Mouse (Mus musculus): Measurements from ENCODE around the gene Rad17.

Rad17 gene

DNA sequence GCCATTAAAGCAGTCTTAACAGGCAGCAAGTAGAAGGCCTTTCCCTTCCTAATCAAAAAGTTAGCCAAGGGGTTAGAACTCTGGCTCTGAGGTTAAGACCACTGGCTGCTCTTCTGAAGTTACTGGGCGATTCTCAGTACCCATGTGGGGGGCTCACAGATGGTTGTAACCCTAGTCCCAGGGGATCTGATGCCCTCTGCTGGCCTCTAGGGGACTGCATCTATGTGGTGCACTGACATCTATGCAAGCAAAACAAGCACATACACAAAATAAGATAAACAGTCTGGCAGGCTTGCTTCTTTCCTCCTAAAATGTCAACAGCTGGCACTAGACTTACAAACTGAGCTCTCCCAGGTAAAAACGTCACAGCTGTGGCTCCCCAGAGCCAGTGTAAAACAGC is 37.9 kb downstream of the Rad17 start:
- peak; percentile 19 for DNase-seq

DNA sequence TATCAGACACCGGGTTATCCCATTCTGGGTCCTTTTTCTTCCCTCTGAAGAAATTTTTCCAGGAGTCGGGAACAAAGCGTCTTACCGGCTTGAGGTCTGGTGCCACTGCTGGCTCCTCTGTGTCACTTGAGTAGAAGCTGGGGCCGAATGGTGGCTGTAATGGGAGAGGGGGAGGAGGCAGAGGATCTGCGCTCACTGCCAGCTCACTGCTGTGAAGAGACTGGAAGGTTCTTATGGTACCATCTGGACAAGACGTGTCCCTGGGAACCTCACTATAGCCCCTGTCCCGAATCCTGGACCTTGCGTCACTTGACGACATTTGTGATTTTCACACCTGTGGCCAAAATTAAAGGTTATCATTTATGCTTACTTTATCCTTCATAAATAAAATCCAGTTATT is 38.6 kb downstream of the Rad17 start:
- DNase-seq, result no peak

DNA sequence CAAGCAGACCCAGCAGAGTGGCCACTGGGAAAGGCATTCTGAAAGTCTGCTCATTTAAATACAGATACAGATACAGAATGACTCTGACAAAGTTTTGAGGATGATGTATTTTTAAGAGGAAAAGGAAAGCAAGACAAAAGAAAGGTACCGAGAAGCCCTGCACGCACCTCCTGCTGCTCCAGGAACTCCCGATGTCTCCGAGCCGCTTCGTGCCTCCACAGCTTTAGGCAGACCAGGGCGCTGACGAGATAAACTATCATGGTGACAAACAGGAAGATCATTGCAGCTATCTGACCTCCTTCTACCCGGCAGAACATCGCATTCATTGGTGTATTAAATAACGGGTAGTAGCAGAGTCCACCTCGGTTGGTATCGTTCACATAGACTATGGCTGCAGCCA is 39.6 kb downstream of the Rad17 start:
- no peak for DNase-seq

DNA sequence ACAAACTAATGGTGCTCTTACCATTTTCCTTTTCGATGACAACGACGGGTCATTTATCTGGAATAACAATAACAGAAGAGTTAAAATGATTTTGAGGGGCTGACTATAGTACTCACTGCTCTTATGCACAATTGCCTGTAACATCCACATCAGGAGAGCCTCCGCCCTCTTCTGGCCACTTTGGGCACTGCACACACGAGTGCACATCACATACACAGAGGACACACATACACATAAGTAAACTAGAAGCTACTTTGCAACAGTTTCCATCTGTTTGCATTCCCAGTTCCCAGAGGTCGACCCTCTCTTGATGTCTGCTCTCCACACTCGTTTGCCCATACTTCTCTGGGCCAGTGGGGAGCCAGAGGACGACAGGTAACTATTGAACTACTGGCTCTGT is 43.1 kb downstream of the Rad17 start:
- DNase-seq, result no peak

DNA sequence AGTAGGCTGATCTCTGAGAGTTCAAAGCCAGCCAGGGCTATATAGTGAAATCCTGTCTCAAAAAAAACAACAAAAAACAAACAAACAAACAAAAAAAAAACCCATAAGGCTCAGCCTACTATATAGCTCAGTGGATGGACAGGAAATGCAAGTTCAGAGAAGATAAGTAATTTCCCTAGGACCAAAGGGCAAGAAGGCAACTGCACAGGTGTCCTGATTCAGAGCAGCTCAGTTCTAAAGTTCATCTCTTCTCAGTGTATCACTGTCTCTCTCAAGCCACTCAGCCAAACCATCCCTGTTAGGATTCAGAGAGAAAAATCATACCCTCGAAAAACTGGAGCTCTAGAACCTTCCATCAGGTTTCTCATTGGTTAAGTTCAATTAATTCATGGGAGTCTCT is 45.0 kb downstream of the Rad17 start:
- DNase-seq, result no peak

DNA sequence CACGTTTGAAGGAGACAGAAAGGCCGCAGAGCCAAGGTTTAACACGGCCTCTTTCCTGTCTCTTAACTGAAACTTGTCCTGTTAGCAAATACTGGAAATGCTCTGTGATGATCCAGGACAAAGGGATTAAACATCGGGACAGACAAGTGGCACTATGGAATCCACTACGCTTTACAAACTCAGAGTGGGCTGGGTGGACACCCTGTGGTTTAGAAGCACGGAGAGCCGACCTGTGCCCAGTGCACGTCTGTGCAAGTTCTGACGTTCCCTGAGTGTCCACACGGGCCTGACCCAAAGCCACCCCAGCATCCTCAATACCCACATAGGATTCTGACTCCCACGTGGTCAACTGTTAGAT is 47.1 kb downstream of the Rad17 start:
- no peak for DNase-seq

DNA sequence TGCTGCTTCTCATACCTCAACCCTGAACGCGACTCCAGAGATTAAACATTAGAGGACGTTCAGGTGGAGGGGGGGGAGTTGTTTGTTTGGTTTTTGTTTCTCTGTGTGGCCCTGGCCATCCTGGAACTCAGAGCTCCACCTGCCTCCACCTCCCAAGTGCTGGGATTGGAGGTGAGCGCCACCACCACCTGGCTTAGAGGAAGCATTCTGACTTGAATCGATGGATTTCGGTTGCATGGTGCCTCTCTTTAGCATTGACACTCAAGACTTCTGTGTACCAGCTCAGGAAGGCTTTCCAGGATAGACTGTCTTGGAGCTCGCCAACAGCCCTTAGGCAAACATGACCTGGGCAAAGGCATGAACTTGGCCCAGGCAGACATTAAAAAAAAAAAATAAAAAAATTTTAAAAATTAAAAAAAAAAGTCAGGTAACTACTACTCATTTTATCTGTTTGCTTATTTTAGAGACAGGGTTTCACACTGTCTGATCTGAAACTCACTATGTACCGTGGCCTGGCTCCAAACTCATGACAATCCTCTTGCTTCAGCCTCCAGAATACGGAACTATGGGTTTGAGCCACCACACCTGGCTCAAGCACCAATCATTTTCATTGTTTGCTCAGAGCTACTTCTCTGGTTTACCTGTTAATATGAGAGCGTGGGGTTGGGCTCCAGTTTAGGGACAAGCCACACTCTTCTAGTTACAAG is 47.7 kb downstream of the Rad17 start:
- no peak for DNase-seq

DNA sequence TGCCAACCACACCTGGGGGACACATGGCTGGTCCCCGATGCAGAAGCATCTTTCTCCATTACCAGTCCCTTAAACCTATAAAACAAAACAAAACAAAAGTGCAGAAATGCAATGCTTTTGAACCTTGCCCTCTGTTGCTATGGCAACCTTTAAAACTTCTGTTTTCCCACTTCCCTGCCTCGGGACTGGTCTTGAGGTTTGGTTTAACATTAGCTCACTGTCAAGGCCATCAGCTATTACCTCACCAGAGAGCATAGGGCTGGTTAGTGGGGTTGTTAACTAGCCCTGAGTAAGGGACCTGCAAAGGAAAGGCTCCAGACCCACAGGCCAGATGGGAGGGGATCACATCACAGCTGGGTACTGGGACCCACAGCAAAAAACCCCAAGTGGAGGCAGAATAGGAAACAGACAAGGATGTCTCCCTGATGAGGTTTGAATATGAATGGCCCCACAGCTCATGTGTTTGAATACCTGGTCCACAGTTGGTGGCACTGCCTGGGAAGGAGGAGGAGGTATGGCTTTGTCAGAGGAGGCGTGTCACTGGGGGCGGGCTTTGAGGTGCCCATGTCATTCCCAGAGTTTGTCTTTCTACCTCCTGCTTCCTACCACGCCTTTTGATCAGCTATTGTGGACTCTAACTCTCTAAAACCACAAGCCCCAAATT is 48.5 kb downstream of the Rad17 start:
- DNase-seq, result no peak

DNA sequence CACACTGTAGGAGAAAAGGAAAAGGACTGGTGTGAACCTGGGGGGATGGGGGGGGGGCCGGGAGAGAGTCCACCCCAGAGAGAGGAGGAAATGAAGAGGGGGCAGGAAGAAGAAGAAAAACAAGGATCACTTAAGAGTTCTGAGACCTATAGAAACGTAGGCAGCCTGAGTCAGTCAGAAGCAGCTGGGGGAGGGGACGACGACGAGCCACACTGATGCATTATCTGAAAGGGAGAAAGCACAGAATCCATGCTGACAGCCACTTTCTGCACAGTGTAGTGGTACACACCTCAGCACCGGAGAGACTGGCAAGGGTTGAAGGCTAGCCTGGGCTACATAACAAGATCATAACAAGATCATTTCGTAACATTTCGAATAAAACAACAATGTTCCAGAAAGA is 49.8 kb downstream of the Rad17 start:
- no peak for DNase-seq

DNA sequence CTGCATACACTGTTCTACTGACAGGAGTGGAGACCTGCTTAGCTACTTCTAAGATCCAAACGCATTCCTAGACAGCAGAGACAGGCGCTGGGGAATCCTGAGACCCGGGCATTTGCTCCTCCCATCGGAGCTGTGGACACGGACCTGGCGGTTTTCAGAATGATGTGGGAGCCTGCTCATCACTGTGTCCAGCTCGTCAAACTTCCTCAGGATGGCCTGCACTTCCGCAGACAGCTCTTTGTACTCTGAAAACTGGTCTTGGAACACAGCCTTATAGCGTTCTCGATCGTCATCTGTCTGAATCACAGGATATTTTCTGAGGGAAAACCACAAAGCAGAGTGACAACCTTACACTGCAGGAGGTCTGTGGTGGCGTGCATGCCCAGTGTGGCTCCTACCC is 50.5 kb downstream of the Rad17 start:
- no peak for DNase-seq

DNA sequence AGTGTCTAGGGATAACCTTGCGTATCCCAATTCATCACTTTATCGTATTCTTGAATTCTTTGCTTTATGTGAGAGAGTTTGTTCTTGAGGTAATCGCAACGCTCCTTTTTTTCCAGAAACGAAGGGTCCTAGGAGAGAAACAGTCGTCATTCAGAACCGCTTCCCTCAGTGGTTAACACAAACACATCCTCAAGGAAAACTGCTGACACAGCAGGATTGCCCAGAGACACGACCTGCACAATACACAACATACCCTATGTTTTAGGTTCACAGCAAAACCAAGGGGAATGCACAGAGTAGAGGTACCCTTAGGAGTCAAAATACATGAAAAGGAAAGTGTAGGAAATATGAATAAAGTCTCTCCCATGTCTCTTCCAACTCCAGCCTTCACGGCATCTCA is 53.6 kb downstream of the Rad17 start:
- no peak for DNase-seq

DNA sequence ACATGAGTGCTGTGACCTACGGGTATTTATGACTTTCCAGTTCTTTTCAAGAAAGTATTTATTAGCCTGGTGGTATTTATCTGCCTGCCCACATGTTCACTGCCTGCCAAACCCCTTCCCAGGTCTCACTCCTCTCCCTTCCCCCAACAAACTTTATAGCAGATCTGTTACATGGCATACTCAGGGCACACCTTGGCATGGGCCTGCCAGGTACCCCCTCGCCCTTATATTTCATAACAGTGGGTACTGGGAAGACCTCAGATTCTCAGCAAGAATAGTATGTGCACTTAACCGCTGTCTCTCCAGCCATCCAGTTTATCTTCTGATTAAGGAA is 55.3 kb downstream of the Rad17 start:
- DNase-seq, result no peak

DNA sequence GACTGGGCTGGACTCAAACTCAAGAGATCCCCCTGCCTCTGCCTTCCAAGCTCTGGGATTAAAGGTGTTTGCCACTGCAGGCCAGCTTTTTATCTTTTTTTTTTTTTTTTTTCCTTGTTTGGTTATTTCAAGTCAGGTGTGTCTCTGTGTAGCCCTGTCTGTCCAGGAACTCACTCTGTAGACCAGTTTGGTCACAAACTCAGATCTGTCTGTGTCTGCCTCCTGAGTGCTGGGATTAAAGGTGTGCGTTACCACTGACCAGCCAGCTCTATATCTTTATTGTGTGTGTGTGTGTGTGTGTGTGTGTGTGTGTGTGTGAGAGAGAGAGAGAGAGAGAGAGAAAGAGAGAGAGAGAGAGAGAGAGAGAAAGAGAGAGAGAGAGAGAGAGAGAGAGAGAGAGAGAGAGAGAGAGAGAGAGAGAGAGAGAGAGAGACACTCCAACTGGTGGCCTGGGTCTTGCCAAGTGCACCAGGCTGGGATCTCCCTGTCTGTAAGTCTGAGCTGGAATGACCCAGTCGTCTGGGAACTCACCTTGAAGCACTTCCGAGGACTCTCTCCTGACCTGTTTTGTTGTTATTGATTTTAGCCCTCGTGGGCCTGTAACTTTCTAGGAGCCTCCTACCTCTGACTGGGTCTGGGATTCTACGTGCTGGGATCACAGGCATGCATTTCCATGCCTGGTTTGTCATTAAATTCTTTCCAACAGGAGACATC is 55.9 kb downstream of the Rad17 start:
- DNase-seq, result no peak

DNA sequence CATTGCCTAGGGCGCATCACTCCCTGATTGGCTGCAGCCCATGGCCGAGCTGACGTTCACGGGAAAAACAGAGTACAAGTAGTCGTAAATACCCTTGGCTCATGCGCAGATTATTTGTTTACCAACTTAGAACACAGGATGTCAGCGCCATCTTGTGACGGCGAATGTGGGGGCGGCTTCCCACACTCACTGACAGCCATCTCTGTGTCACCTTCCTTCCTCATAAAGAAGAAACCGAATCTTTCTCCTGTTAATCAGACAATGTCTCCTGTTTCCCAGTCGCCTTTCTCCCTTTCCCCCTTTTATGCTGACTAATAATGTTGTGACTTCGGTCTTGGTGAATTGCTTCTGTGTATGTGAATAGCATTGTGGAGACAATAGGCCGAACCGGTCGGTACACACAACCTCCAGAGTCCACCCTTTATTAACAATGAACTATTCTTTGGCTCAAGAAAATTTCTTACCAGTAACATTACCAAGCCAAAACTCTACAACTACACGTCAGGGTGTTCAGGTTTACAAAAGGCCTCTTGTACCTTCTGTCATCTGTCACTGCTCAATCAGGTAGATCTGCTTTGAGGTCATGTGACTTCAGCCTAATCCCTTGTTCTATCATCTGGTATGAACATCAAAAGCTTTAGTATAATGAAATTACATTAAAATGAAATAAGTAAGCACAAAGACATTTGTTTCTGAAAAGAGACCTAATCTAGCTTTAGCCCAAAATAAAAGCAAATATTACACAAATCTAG is 56.6 kb downstream of the Rad17 start:
- peak; percentile 48 for DNase-seq

DNA sequence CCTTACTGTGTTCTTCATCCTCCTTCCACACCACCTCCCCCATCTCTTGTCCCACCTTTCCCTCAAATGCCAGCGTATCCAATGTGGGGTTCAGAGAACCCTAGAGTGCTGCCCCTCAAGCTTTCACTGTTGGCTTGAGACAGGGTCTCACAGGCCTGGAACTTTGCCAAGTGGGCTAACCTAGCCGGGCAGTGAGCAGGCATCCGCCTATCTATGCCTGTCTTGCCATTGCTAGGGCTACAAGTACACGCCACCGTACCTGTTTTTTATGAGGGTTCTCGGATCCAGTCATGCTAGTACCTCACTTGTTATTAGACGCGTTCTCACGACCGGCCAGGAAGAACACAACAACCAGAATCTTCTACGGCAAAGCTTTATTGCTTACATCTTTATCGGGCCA is 62.2 kb downstream of the Rad17 start:
- DNase-seq, result no peak

DNA sequence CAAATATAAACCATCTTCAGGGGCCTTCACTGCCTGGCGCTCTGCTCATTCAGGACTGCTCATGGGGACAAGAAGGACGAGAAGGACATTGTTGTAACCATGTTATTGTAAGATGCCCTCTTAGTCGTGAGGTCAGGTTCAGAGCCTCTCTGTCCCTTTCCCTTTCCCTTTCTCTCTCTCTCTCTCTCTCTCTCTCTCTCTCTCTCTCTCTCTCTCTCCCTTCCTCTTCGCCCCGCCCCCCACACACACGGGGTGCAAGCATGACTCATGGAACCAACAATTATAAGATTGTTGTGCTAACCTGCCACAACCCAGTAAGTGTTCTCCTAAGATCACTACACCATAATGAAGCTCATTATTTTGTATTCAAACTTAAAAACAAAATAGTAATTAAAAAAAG is 68.7 kb downstream of the Rad17 start:
- no peak for DNase-seq

DNA sequence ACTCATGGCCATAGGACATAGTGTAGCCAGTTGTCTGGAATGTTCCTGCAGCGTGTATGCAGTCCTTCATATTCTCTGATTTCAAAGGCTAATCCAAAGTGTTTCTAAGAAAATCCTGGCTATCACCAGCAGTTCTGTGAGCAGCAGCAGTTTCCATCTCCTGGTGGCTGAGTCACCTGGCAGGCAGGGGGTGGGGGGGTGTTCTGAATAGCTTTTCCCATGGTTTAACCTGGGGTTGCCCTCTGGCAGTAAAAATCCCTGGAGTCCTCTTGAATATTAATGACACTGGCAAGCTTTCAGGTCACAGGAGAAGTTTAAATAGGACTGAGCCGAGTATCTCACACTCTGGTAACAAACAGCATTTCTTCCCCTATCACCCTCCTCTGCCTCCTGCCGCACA is 69.2 kb downstream of the Rad17 start:
- no peak for DNase-seq

DNA sequence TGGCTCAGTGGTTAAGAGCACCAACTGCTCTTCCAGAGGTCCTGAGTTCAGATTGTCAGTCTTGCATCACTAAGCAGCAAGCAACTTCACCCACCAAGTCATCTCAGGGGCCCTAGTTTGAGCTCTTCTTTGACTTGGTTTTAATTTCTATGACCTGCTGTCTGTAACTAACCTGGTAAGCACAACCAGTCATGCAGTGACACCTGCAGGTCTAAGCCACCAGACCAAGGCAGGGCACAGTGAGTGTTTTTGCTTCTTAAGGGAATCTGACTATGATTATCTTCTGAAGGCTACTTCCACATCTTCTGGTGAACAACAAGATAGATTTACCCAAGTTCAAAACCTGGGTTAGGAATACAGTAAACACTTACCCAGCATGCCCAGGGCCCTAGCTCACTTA is 70.9 kb downstream of the Rad17 start:
- no peak for DNase-seq

DNA sequence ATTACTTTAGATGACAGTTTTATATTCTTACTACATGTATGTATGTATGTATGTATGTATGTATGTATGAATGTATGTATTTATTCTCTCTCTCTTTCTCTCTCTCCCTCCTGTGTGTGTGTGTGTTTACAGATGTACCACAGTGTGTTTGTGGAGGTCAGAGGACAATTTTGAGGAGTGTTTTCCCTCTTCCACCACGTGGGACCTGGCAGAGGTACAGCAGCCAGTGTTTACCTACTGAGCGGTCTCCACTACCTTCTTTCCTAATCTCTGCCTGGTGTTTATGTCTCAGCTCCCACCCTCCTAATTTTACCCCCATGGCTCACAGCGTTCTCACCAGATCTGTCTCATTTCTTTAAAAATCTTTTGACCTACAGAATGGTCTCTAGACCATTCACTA is 71.6 kb downstream of the Rad17 start:
- no peak for DNase-seq

DNA sequence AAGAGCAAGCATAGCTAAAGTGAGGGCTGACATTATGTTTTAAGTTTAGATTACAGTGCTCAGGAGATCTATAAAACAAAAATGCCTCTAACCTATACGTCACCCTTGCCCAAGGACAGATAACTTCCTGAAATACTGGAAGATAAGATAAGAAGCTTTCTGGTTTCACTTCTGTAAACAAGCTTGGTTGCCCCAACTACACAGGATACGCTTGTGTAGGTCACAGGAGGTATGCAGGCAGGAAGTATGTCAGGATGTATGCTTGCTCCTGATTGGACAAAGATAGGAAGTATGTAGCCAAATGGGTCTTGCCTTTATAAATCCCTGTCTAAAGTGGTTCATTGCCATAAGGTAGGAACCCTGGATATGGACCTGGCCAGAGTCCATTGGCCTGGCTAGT is 74.9 kb downstream of the Rad17 start:
- DNase-seq, result no peak

DNA sequence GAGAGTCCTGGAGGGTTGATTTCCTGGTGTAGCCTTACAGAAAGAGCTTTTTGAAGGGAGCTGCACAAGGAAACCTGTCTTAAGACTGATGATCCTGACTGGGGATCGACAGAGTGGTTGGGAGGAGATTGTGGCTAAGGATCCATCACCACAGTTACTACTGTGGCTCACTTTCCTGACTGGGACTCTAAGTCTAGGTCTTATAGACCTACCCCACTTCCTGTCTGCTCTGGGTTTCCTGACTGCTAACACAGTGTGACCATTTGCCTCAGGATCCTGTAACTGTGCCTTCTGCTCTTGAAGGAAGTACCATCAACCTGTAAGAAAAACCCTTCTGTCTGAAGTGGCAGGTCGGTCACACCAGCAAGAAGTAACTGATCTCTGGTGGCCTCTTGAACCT is 80.1 kb downstream of the Rad17 start:
- DNase-seq, result peak; percentile 10

DNA sequence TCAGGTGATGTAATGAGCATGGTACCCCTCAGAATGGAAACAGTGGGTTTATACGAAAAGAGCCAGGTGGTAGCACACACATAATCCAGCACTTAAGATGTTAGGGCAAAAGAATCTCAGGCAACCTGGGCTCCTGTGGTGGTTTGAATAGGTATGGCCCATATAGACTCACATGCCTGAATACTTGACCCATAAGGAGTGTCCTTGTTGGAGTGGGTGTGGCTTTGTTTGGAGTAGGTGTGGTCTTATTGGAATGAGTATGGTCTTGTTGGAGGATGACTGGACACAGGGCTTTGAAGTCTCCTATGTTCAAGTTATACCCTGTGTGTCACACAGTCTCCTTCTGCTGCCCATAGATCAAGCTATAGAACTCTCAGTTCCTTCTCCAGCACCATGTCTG is 82.5 kb downstream of the Rad17 start:
- no peak for DNase-seq

All from thymus, postnatal 14 days (tissue).